Mouse (Mus musculus): ENCODE measurements around the gene Eva1a. TPM values are rescaled to one million over a fixed set of nuclear protein-coding genes. Genes with fewer than 3 reads are reported as not detected.

The Eva1a gene
- polyA plus RNA-seq, 1 experiment from 2014 or later = 0.79 TPM

DNA sequence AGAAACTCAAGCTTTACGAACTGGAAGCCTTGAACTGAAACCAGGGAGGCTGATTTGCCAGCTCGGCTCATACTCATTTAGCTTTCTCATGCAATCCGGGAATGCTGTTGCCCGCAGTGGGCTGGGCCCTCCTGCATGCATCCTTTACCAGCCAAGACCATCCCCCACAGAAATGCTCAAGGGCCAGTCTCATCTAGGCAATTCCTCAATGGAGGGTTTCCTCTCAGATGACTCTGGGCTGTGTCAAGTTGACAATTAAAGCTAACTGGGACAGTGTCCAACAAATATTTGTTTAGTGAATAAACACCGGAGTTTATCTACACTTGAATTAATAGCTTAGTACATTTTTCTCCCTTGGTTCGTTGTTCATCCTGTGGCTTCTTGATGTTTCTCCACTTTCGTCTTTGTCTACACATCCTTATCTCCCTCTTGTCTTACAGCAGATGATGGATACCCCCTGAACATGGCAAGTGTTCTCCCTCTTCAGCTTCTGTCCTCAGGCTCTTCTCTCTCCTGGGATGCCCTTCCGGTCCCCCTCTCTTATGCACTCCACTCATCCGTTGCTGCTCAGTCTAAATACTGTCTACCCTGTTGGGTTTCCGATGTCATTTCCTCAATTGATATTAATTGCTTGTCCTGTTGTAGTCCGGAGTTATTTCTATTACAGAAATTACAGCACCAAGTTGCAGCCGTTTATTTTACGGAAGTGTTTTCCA, 92.2 kb downstream of the Eva1a start:
- 55% methylated on average over 13 of the region's 13 CpGs for WGBS

DNA sequence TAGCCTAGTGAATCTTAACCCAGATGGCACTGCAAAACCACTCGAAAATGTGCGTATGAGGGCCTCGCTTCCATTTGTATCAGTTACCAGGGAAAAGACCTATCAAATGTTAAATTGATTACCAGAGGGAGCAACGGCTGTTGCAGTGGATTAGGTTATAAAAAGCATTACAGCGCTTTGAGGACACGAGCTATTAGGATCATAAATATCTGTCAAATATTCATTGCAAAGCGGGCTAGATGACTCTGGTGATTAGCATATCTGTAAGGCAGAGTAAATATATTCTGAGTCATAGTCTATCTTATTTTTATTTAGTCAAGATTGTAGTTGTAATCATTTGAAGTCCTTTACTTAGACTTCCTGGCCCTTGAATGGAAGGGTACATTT, 92.7 kb downstream of the Eva1a start:
- no peaks in the 10 kb centered on the region for H3K27me3 ChIP-seq (replicated peaks)
- no peak overlapping the region for H3K27ac ChIP-seq (replicated peaks)
- peaks cover 5% of the 10 kb centered on the region; the same call in 1 of the 2 replicates for H3K4me1 ChIP-seq
- ATAC-seq (ENCODE audit: low FRiP score) = no peak
- no peak overlapping the region for H3K4me2 ChIP-seq
- no peak overlapping the region for H3K4me3 ChIP-seq (replicated peaks)
- WGBS = 30% methylated on average over 7 of the region's 7 CpGs
- no peaks in the 10 kb centered on the region for H3K9me3 ChIP-seq (replicated peaks)
- no peaks in the 10 kb centered on the region for H3K36me3 ChIP-seq
- H3K9ac ChIP-seq (replicated peaks) = no peak overlapping the region

More for the DNA sequence above, 92.2 kb downstream of the Eva1a start:
- Histone ChIP-seq H3K4me2 (no peak overlapping the region), H3K9me3 (replicated peaks) (no peaks in the 10 kb centered on the region), H3K27me3 (replicated peaks) (no peaks in the 10 kb centered on the region), H3K4me3 (replicated peaks) (no peak overlapping the region), H3K4me1 (peaks cover 5% of the 10 kb centered on the region; the same call in 1 of the 2 replicates), H3K36me3 (no peaks in the 10 kb centered on the region), H3K27ac (replicated peaks) (no peak overlapping the region; the same call in 1 of the 2 replicates), H3K9ac (replicated peaks) (no peak overlapping the region)
- no peak for ATAC-seq (ENCODE audit: low FRiP score)

DNA sequence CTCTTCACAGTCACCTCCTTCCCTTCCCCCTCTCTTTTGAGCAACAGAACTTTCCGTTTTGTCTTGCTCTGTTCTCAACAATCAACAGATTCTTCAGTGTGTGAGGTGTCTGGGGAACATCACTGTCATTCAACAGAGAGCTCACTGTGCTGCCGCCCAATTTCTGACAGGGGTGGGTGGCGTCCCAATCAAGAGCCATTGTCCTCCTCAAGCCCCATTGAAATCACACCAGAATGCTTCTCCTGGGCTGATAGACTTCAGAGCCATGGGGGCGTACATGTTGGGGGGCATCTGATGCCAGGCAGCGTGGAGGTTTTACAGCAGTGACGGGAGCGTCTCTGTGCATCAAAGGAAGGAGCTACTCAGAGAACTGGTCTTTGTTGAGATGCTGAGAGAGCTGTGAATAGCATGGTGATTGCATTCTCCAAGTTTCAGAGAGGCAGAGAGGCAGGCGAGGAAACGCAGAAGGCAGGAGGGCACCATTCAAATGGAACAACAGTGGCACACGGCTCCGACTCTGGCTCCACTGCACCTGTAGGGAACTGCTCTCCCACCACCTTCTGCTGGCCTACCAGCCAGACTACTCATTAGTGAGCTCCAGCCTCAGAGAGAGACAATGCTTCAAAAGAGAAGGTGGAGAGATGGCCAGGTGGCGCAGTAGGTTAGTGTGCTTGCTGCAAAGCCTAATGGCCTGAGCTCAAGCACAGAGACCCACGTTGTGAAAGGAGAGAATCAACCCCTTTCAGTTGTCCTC, 95.3 kb downstream of the Eva1a start:
- WGBS = 59% methylated on average over 13 of the region's 13 CpGs
- Histone ChIP-seq H3K4me3 (replicated peaks) (no peak overlapping the region), H3K4me2 (no peak overlapping the region), H3K27ac (replicated peaks) (no peak overlapping the region), H3K27me3 (replicated peaks) (no peaks in the 10 kb centered on the region), H3K36me3 (no peaks in the 10 kb centered on the region), H3K9me3 (replicated peaks) (no peaks in the 10 kb centered on the region), H3K9ac (replicated peaks) (no peak overlapping the region), H3K4me1 (peaks cover 5% of the 10 kb centered on the region; the same call in 1 of the 2 replicates)
- ATAC-seq (ENCODE audit: low FRiP score) = no peak

Other genes with a start within 250 kb of the Eva1a start
- 7.2 and 7.5 TPM in 2 replicates for gene Gcfc2, start 117.4 kb upstream of the Eva1a start, polyA plus RNA-seq (2015; fragmentation: Nextera tagmentation; extraction: Ambion mirVana)
- gene Mrpl19, start 75.1 kb upstream of the Eva1a start, polyA plus RNA-seq (2015; fragmentation: Nextera tagmentation; extraction: Ambion mirVana) = 40.6 and 46.5 TPM in 2 replicates

All from neural tube, embryonic 15.5 days (tissue).